Mouse (Mus musculus): ENCODE measurements around the gene Rtf1. TPM values are rescaled to one million over a fixed set of nuclear protein-coding genes. Genes with fewer than 3 reads are reported as not detected.

Rtf1 gene
- polyA plus RNA-seq, 1 experiment from 2014 or later: 34.5 TPM

GRCm38 (mm10) chr2:119758101-119758843 is 83.4 kb downstream of the Rtf1 start:
- Histone ChIP-seq H3K36me3 (ENCODE audit: control insufficient read depth, insufficient read depth, low read length) (no peaks in the 10 kb centered on the region), H3K4me1 (ENCODE audit: control insufficient read depth, insufficient read depth, low read length) (peaks cover 11% of the 10 kb centered on the region), H3K4me2 (peak overlapping the region; percentile 99), H3K27ac (ENCODE audit: low read depth, low read length) (no peak overlapping the region), H3K27me3 (ENCODE audit: control insufficient read depth, insufficient read depth, low read length) (peaks cover 36% of the 10 kb centered on the region), H3K9ac (ENCODE audit: low read length) (peak overlapping the region; percentile 61), H3K4me3 (ENCODE audit: low read depth, low read length) (peak overlapping the region; percentile 46), H3K9me3 (ENCODE audit: control insufficient read depth, low read length) (no peaks in the 10 kb centered on the region)
- DNase-seq (ENCODE audit: low spot score, missing footprints) (peak; percentile 93), ATAC-seq (ENCODE audit: low FRiP score) (peak; percentile 73)
- under 1% methylated on average over 58 of the region's 77 CpGs for WGBS

GRCm38 (mm10) chr2:119758844-119759835 is 84.3 kb downstream of the Rtf1 start:
- DNase-seq (ENCODE audit: low spot score, missing footprints) (peak; percentile 91), ATAC-seq (ENCODE audit: low FRiP score) (0 out of 2 replicates have a peak, but pooled peaks have one; percentile 15)
- WGBS: 5% methylated on average over 44 of the region's 44 CpGs
- Histone ChIP-seq H3K4me3 (ENCODE audit: low read depth, low read length) (peak overlapping the region; percentile 46), H3K9ac (ENCODE audit: low read length) (no peak overlapping the region; the same call in 1 of the 2 replicates), H3K27me3 (ENCODE audit: control insufficient read depth, insufficient read depth, low read length) (peaks cover 36% of the 10 kb centered on the region), H3K36me3 (ENCODE audit: control insufficient read depth, insufficient read depth, low read length) (peaks cover 3% of the 10 kb centered on the region; the same call in 1 of the 2 replicates), H3K4me1 (ENCODE audit: control insufficient read depth, insufficient read depth, low read length) (peaks cover 11% of the 10 kb centered on the region), H3K9me3 (ENCODE audit: control insufficient read depth, low read length) (no peaks in the 10 kb centered on the region), H3K4me2 (peak overlapping the region; percentile 99), H3K27ac (ENCODE audit: low read depth, low read length) (no peak overlapping the region)

- Histone ChIP-seq H3K4me3 (ENCODE audit: low read depth, low read length) (no peak within 1 kb of the TSS), H3K27ac (ENCODE audit: low read depth, low read length) (no peak within 1 kb of the TSS), H3K4me2 (no peak within 1 kb of the TSS), H3K9ac (ENCODE audit: low read length) (no peak within 1 kb of the TSS), H3K9me3 (ENCODE audit: control insufficient read depth, low read length) (no peaks in the 10 kb centered on the region), H3K27me3 (ENCODE audit: control insufficient read depth, insufficient read depth, low read length) (peaks cover 36% of the 10 kb centered on the region), H3K4me1 (ENCODE audit: control insufficient read depth, insufficient read depth, low read length) (peaks cover 11% of the 10 kb centered on the region), H3K36me3 (ENCODE audit: control insufficient read depth, insufficient read depth, low read length) (peaks cover 6% of the 10 kb centered on the region; the same call in 1 of the 2 replicates)
- DNase-seq (ENCODE audit: low spot score, missing footprints): no peak
- ATAC-seq (ENCODE audit: low FRiP score): no peak
- WGBS: 12% methylated on average over 9 of the region's 9 CpGs
Observed at GRCm38 (mm10) chr2:119760251-119760650, 85.4 kb downstream of the Rtf1 start, which contains the start of gene Ltk. Gene Ltk, minus strand, starts transcription at chr2:119760431.

GRCm38 (mm10) chr2:119762276-119762675 is 87.4 kb downstream of the Rtf1 start:
- H3K27me3 ChIP-seq (ENCODE audit: control insufficient read depth, insufficient read depth, low read length): peaks cover 32% of the 10 kb centered on the region
- peaks cover 8% of the 10 kb centered on the region; the same call in 1 of the 2 replicates for H3K36me3 ChIP-seq (ENCODE audit: control insufficient read depth, insufficient read depth, low read length)
- no peak overlapping the region for H3K9ac ChIP-seq (ENCODE audit: low read length)
- peaks cover 11% of the 10 kb centered on the region for H3K4me1 ChIP-seq (ENCODE audit: control insufficient read depth, insufficient read depth, low read length)
- ATAC-seq (ENCODE audit: low FRiP score): no peak
- H3K27ac ChIP-seq (ENCODE audit: low read depth, low read length): no peak overlapping the region
- no peaks in the 10 kb centered on the region for H3K9me3 ChIP-seq (ENCODE audit: control insufficient read depth, low read length)
- no peak overlapping the region for H3K4me2 ChIP-seq
- no peak for DNase-seq (ENCODE audit: low spot score, missing footprints)
- no peak overlapping the region for H3K4me3 ChIP-seq (ENCODE audit: low read depth, low read length)
- WGBS: 82% methylated on average over 1 of the region's 1 CpGs

- ATAC-seq (ENCODE audit: low FRiP score): no peak
- H3K4me2 ChIP-seq: no peak overlapping the region
- WGBS: 81% methylated on average over 4 of the region's 4 CpGs
- DNase-seq (ENCODE audit: low spot score, missing footprints): no peak
- peaks cover 13% of the 10 kb centered on the region for H3K36me3 ChIP-seq (ENCODE audit: control insufficient read depth, insufficient read depth, low read length)
- H3K4me3 ChIP-seq (ENCODE audit: low read depth, low read length): no peak overlapping the region
- no peak overlapping the region for H3K9ac ChIP-seq (ENCODE audit: low read length)
- 0 out of 2 replicates have a peak, but pooled peaks cover under 1% of the 10 kb centered on the region for H3K4me1 ChIP-seq (ENCODE audit: control insufficient read depth, insufficient read depth, low read length)
- no peak overlapping the region for H3K27ac ChIP-seq (ENCODE audit: low read depth, low read length)
- peaks cover 15% of the 10 kb centered on the region for H3K27me3 ChIP-seq (ENCODE audit: control insufficient read depth, insufficient read depth, low read length)
- H3K9me3 ChIP-seq (ENCODE audit: control insufficient read depth, low read length): no peaks in the 10 kb centered on the region
Observed at GRCm38 (mm10) chr2:119763924-119764323, 89.1 kb downstream of the Rtf1 start.

- ATAC-seq (ENCODE audit: low FRiP score): no peak
- H3K4me1 ChIP-seq (ENCODE audit: control insufficient read depth, insufficient read depth, low read length): no peaks in the 10 kb centered on the region
- DNase-seq (ENCODE audit: low spot score, missing footprints): no peak
- no peak overlapping the region for H3K4me2 ChIP-seq
- 93% methylated on average over 6 of the region's 6 CpGs for WGBS
- H3K27me3 ChIP-seq (ENCODE audit: control insufficient read depth, insufficient read depth, low read length): no peaks in the 10 kb centered on the region
- H3K4me3 ChIP-seq (ENCODE audit: low read depth, low read length): no peak overlapping the region
- peaks cover 23% of the 10 kb centered on the region for H3K36me3 ChIP-seq (ENCODE audit: control insufficient read depth, insufficient read depth, low read length)
- H3K9me3 ChIP-seq (ENCODE audit: control insufficient read depth, low read length): no peaks in the 10 kb centered on the region
- no peak overlapping the region for H3K9ac ChIP-seq (ENCODE audit: low read length)
- no peak overlapping the region for H3K27ac ChIP-seq (ENCODE audit: low read depth, low read length)
Observed at GRCm38 (mm10) chr2:119767246-119767645, 92.4 kb downstream of the Rtf1 start.

Other genes with a start within 250 kb of the Rtf1 start
- gene Ino80, start 197.4 kb upstream of the Rtf1 start, polyA plus RNA-seq (2014; fragmentation: Nextera tagmentation; extraction: Ambion mirVana): 3.9 and 4.3 TPM in 2 replicates
- 0.20 and 0.69 TPM in 2 replicates for gene Exd1, start 127.4 kb upstream of the Rtf1 start, polyA plus RNA-seq (2014; fragmentation: Nextera tagmentation; extraction: Ambion mirVana)
- gene Chp1, start 127.4 kb upstream of the Rtf1 start, polyA plus RNA-seq (2014; fragmentation: Nextera tagmentation; extraction: Ambion mirVana): 56.2 and 61.4 TPM in 2 replicates
- gene Nusap1, start 56.8 kb upstream of the Rtf1 start, polyA plus RNA-seq (2014; fragmentation: Nextera tagmentation; extraction: Ambion mirVana): 121 and 130 TPM in 2 replicates
- gene Oip5, start 56.6 kb upstream of the Rtf1 start, polyA plus RNA-seq (2014; fragmentation: Nextera tagmentation; extraction: Ambion mirVana): 38.0 and 38.5 TPM in 2 replicates
- gene Ndufaf1, start 12.2 kb upstream of the Rtf1 start, polyA plus RNA-seq (2014; fragmentation: Nextera tagmentation; extraction: Ambion mirVana): 40.3 and 47.6 TPM in 2 replicates
- gene Itpka, start 67.3 kb downstream of the Rtf1 start, polyA plus RNA-seq (2014; fragmentation: Nextera tagmentation; extraction: Ambion mirVana): 1.2 and 1.4 TPM in 2 replicates
- 0.05 TPM in 1 of 2 replicates, not detected in the other for gene Ltk, start 85.4 kb downstream of the Rtf1 start, polyA plus RNA-seq (2014; fragmentation: Nextera tagmentation; extraction: Ambion mirVana)
- gene Rpap1, start 112.5 kb downstream of the Rtf1 start, polyA plus RNA-seq (2014; fragmentation: Nextera tagmentation; extraction: Ambion mirVana): 18.2 and 22.8 TPM in 2 replicates
- 19.1 and 22.6 TPM in 2 replicates for gene Tyro3, start 122.7 kb downstream of the Rtf1 start, polyA plus RNA-seq (2014; fragmentation: Nextera tagmentation; extraction: Ambion mirVana)
- 32.1 and 32.9 TPM in 2 replicates for gene Mga, start 222.2 kb downstream of the Rtf1 start, polyA plus RNA-seq (2014; fragmentation: Nextera tagmentation; extraction: Ambion mirVana)